Mouse (Mus musculus): ENCODE measurements at regions not wholly inside any gene's neighbourhood (a gene's known extent, or its start where the extent isn't known, plus 50 kb on each side); places are given as distances from the start of the nearest gene placed in this dataset.

DNA sequence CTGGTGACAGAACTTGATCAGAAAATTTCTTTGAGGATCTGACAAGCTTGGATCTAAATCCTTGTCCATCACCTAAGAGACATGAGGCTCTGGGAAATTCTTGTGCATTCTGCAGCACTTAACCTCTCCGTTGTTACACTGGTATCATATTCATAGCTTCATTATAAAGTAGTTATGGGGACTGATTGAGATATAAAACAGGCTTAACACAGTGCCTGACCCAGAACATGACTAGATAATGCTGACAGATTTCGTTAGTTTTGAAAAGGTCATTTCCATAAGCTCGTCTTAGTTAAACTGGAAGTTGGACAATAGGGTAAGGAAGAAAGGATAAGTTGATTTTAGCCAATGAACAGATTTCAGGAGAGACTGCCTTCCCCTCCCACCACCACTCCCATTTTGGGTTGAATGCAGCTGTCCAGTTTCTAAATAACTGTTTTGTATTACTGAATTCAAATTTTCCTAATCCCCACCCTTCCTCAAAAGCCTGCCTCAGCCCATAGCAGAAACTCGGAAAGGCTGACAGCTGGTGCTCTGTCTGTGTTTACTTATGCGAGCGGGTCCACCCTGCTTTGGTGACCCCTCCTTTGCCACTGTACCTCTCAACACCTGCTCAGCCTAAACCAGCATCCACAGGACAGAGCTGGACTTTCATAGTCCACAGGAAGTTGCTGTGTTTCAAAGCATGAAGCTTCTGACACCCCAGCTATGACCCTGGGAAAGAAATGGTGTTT, 340.8 kb downstream of the Pax1 start:
- in situ Hi-C loops (cut with MboI, MseI) = no loop called here

DNA sequence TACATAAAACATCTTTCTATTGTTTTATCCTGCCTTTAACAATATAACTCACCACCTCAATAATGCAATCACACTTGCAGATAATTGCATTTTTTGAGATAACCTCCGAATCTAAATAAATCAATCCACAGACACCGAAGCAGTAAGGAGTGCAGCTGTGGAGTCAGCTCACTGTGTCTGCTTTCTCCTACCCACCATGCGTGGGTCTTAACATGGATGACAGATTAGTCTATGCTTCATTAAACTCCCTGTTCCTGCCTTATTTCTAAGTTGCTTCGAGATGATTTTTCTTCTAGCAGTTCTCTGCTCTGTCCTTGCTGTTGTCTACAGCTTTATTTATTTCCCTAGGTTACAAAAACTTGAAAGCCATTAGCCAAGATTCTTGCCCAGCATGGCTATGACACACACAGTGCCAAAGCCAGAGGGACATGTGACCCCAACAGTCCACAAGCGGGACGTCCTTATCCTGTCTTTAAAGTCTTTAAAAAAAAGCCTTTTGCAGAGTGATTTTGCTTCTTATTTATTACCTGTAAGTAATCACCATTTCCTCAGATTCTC, 337.9 kb downstream of the Pax1 start:
- in situ Hi-C loops (cut with MboI, MseI) = no loop called here

- in situ Hi-C loops (cut with MboI, MseI) = no loop called here
Observed at GRCm38 (mm10) chr2:147691896-147692295, 330.2 kb downstream of the Pax1 start.

- in situ Hi-C loops (cut with MboI, MseI) = no loop called here
Observed at GRCm38 (mm10) chr2:147690506-147691208, 328.9 kb downstream of the Pax1 start.

GRCm38 (mm10) chr2:147688742-147689141, 327.0 kb downstream of the Pax1 start:
- in situ Hi-C loops (cut with MboI, MseI) = no loop called here

GRCm38 (mm10) chr2:147656667-147657066, 294.9 kb downstream of the Pax1 start:
- in situ Hi-C loops (cut with MboI, MseI) = no loop called here

DNA sequence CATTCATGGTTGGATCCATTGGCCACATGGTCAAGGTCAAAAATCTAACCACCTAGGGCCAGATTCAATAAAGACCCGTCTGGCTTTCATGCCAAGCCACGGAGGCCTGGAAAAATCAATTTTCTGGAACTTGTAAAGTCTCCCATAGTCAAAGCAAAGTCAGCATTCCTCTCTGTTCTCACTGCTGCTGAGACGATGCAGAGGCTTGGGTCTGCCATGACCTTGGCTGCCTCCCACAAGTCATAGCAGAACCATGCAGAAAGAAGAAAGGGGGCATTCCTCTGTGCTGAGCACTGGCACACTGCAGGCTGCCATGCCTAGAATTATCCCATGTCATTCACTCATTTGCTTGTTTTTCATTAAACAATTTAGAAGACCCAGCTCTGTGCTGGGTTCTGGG, 288.5 kb downstream of the Pax1 start:
- in situ Hi-C loops (cut with MboI, MseI) = no loop called here

DNA sequence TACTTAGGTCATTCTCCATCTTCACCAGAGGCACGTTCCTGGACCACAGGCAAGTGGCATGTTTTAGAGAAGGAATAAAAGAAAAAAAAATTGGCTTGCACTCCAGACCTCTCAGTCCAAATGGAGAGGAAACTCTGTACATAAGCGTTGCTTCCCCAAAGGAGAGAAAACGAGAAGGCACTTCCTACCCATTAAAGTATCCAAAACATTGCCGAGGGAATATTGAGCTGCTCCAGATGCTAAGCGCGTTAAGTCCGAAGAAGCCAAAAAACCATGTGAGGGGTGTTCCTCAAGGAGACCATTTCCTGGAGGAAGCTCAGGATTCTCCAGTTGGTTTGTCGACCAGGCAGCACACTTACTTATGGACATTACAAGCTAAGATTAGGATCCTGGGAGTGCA, 286.2 kb downstream of the Pax1 start:
- in situ Hi-C loops (cut with MboI, MseI) = loop anchor here (5.0 kb wide), 1 partner anchor 431 kb away; no protein-coding TSS in a partner anchor

DNA sequence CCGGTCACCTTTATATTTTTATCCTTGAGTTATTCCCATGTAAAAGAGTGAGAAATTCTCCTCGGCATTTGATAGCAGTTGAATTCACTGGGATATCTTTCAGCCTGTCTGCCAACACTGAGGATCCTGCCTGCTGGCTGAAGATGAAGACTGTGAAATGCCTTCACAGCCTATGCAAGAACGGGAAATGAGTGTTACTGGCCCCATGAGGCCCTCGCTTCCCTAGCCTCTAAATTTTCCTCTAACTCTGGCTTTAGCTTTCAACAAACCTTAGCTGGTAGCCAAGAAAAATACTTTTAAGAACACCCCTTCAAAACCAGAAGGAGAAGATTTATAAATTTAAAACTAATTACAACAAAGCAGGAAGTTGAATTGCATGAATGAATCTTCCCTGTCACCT, 285.8 kb downstream of the Pax1 start:
- in situ Hi-C loops (cut with MboI, MseI) = loop anchor here (5.0 kb wide), 1 partner anchor 430 kb away; no protein-coding TSS in a partner anchor

DNA sequence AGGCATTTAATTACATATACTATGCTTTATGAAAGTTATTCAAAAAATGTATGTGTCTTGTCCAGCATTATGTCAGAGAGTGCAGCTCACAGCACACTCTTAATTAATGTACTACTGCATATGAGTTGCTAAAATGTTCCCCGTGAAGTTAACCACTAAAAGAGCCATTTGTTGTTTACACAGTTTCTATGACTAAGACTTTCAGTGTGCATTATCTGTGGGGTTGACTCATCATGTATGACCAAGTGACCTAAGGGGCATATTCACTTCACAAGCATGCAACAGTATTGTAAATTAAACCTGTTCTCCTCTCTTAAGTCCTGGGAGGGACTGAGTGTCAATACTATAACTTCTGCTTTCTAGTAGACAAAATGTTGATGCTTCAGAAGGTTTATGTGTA, 276.2 kb downstream of the Pax1 start:
- in situ Hi-C loops (cut with MboI, MseI) = no loop called here

GRCm38 (mm10) chr2:147632737-147633136, 271.0 kb downstream of the Pax1 start:
- in situ Hi-C loops (cut with MboI, MseI) = no loop called here

- in situ Hi-C loops (cut with MboI, MseI) = no loop called here
Observed at GRCm38 (mm10) chr2:147629716-147630115, 268.0 kb downstream of the Pax1 start.

DNA sequence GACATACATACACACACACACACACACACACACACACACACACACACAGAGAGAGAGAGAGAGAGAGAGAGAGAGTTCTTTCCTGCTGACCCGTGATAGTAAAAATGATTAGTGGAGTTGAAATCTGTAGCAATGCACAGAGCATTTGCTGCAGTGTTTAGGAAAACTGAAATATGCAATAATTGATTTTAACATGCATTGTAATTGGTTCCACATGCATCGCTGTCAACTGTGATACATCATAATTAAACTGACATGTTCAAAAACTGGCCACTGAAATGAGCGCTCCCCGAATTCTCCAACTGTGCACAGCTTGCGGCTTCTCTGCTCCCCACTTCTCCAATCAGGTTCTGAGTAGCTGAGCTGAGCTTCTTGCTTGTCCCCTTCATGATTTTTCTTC, 265.4 kb downstream of the Pax1 start:
- in situ Hi-C loops (cut with MboI, MseI) = no loop called here

GRCm38 (mm10) chr2:147623116-147623515, 261.4 kb downstream of the Pax1 start:
- in situ Hi-C loops (cut with MboI, MseI) = no loop called here

DNA sequence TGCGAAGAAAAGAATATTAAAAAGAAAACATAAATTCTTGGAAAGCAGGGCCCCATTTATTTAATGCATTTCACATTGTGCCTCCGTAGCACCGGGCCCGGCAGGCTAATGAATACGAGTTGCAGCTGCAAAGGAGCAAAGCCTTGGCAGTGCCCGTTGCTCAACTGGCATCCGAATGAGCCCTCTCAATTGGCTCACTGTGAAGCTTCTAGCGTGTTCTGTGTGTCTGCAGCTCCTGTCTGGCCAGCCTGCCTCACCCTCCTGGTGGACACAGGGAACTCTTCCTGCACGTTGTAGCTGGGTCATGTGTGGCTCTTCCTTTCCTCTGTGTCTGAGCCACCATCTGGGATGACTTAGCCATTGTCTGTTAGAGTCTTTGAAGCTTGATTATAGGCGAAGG, 256.1 kb downstream of the Pax1 start:
- in situ Hi-C loops (cut with MboI, MseI) = no loop called here

GRCm38 (mm10) chr2:147610343-147610742, 248.6 kb downstream of the Pax1 start:
- in situ Hi-C loops (cut with MboI, MseI) = no loop called here

- in situ Hi-C loops (cut with MboI, MseI) = no loop called here
Observed at GRCm38 (mm10) chr2:147601639-147602038, 239.9 kb downstream of the Pax1 start.

DNA sequence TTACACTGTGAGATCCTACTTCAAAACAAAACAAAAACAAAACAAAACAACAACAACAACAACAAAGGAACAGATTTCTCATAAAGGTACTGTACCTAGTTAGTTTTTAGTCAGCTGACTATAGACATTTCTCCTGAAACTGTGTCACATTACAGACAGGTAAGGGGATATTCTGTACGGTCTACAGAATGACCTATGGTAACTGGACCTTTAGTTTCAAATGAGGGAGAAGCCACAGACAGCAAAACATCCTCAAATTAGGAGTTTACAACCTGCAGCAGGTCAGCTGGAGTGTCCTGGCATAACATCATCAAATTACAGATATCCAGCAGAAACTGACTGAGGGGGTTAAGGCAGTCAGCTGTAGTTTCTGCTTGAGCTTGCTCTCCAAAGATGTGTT, 210.7 kb downstream of the Pax1 start:
- in situ Hi-C loops (cut with MboI, MseI) = no loop called here

GRCm38 (mm10) chr2:147561220-147561619, 199.5 kb downstream of the Pax1 start:
- in situ Hi-C loops (cut with MboI, MseI) = no loop called here

GRCm38 (mm10) chr2:147560426-147561155, 198.9 kb downstream of the Pax1 start:
- in situ Hi-C loops (cut with MboI, MseI) = no loop called here

- in situ Hi-C loops (cut with MboI, MseI) = no loop called here
Observed at GRCm38 (mm10) chr2:147529161-147529560, 167.4 kb downstream of the Pax1 start.

GRCm38 (mm10) chr2:147515436-147515835, 153.7 kb downstream of the Pax1 start:
- in situ Hi-C loops (cut with MboI, MseI) = no loop called here
